Mouse (Mus musculus) kidney, embryonic 16.5 days (tissue): ENCODE results near the gene Arhgap11a. TPM values are rescaled to one million over a fixed set of nuclear protein-coding genes. Genes with fewer than 3 reads are reported as not detected.

Experiments used
- ATAC-seq: fragments of 200-750 bp; cut with Nextera tagmentation; 2 replicates; pipeline ENCODE4 v1.8.0; 2017; ENCODE audit warnings: moderate TSS enrichment; ENCODE audit not compliant: low FRiP score, low TSS enrichment
- H3K27ac ChIP-seq: fragments of 300-500 bp; sonication (generic); 2 replicates; pipeline ENCODE4 v1.5.1; 2014; ENCODE audit warnings: low read length
- H3K27me3 ChIP-seq: fragments of 300-500 bp; sonication (generic); 2 replicates; pipeline ENCODE4 v1.6.1; 2014; ENCODE audit warnings: low read length, control low read depth, mixed read lengths; ENCODE audit not compliant: insufficient read depth
- H3K36me3 ChIP-seq: fragments of 300-500 bp; sonication (generic); 2 replicates; pipeline ENCODE4 v1.6.1; 2014; ENCODE audit warnings: low read length, control low read depth, mixed read lengths; ENCODE audit not compliant: insufficient read depth
- H3K4me1 ChIP-seq: fragments of 300-500 bp; sonication (generic); 2 replicates; pipeline ENCODE4 v1.6.1; 2014; ENCODE audit warnings: low read length, control low read depth, mixed read lengths; ENCODE audit not compliant: insufficient read depth
- H3K4me2 ChIP-seq: fragments of 300-500 bp; sonication (generic); replicated peaks from 2 replicates; pipeline ENCODE4 v1.6.1; 2014; ENCODE audit warnings: low read depth, low read length
- H3K4me3 ChIP-seq: fragments of 300-500 bp; sonication (generic); 2 replicates; pipeline ENCODE4 v1.5.1; 2014; ENCODE audit warnings: mild to moderate bottlenecking, low read length
- H3K9ac ChIP-seq: fragments of 300-500 bp; sonication (generic); replicated peaks from 2 replicates; pipeline ENCODE4 v1.6.1; 2014; ENCODE audit warnings: low read length
- H3K9me3 ChIP-seq: fragments of 300-500 bp; sonication (generic); 2 replicates; pipeline ENCODE4 v1.6.1; 2016; ENCODE audit warnings: low read length, control low read depth
- WGBS: fragments of 180-500 bp; shearing (Covaris S2); extraction: QIAGEN DNeasy Blood & Tissue Kit; methylation state at CpG from one replicate; pipeline ENCODE4 v1.1.7; 2014; 5-methylcytosine and 5-hydroxymethylcytosine counted together
- polyA plus RNA-seq: library from polyadenylated mRNA; unstranded; fragments of >200 nt; fragmentation: Nextera tagmentation; extraction: Ambion mirVana; gene quantifications from 2 replicates; pipeline ENCODE4 v1.2.1, GENCODE M21; 2015

Arhgap11a gene
- polyA plus RNA-seq, 1 experiment from 2014 or later, result 28.3 TPM

GRCm38 (mm10) chr2:113820117-113820516, 28.3 kb downstream of the Arhgap11a start:
- Histone ChIP-seq H3K4me3 (no peak overlapping the region), H3K9ac (no peak overlapping the region), H3K4me2 (no peak overlapping the region), H3K27ac (no peak overlapping the region), H3K36me3 (no peaks in the 10 kb centered on the region), H3K27me3 (no peaks in the 10 kb centered on the region), H3K9me3 (no peaks in the 10 kb centered on the region), H3K4me1 (no peaks in the 10 kb centered on the region)
- ATAC-seq, result no peak
- 82% methylated on average over 15 of the region's 15 CpGs for WGBS

- Histone ChIP-seq H3K9me3 (no peaks in the 10 kb centered on the region), H3K9ac (no peak overlapping the region), H3K4me1 (no peaks in the 10 kb centered on the region), H3K36me3 (no peaks in the 10 kb centered on the region), H3K27me3 (no peaks in the 10 kb centered on the region), H3K4me3 (no peak overlapping the region), H3K27ac (no peak overlapping the region), H3K4me2 (no peak overlapping the region)
- ATAC-seq, result no peak
- 66% methylated on average over 14 of the region's 14 CpGs for WGBS
Observed at GRCm38 (mm10) chr2:113817681-113818606, 30.5 kb downstream of the Arhgap11a start.

- H3K36me3 ChIP-seq, result no peaks in the 10 kb centered on the region
- WGBS, result 21% methylated on average over 9 of the region's 9 CpGs
- H3K4me2 ChIP-seq, result no peak overlapping the region
- H3K4me1 ChIP-seq, result no peaks in the 10 kb centered on the region
- ATAC-seq, result no peak
- no peak overlapping the region for H3K9ac ChIP-seq
- no peak overlapping the region for H3K4me3 ChIP-seq
- no peak overlapping the region for H3K27ac ChIP-seq
- no peaks in the 10 kb centered on the region for H3K27me3 ChIP-seq
- no peaks in the 10 kb centered on the region for H3K9me3 ChIP-seq
Observed at GRCm38 (mm10) chr2:113807640-113808039, 40.8 kb downstream of the Arhgap11a start.

GRCm38 (mm10) chr2:113806851-113807577, 41.4 kb downstream of the Arhgap11a start:
- Histone ChIP-seq H3K27me3 (no peaks in the 10 kb centered on the region), H3K9ac (no peak overlapping the region), H3K4me3 (no peak overlapping the region), H3K27ac (no peak overlapping the region), H3K4me2 (no peak overlapping the region), H3K36me3 (no peaks in the 10 kb centered on the region), H3K4me1 (no peaks in the 10 kb centered on the region), H3K9me3 (no peaks in the 10 kb centered on the region)
- ATAC-seq, result no peak
- 71% methylated on average over 10 of the region's 10 CpGs for WGBS

GRCm38 (mm10) chr2:113805765-113806164, 42.7 kb downstream of the Arhgap11a start:
- Histone ChIP-seq H3K9me3 (no peaks in the 10 kb centered on the region), H3K27ac (no peak overlapping the region), H3K4me1 (no peaks in the 10 kb centered on the region), H3K9ac (no peak overlapping the region), H3K27me3 (no peaks in the 10 kb centered on the region), H3K4me3 (no peak overlapping the region), H3K4me2 (no peak overlapping the region), H3K36me3 (no peaks in the 10 kb centered on the region)
- no peak for ATAC-seq
- 84% methylated on average over 4 of the region's 4 CpGs for WGBS

GRCm38 (mm10) chr2:113803753-113804152, 44.7 kb downstream of the Arhgap11a start:
- Histone ChIP-seq H3K4me2 (no peak overlapping the region), H3K9ac (no peak overlapping the region), H3K4me1 (no peaks in the 10 kb centered on the region), H3K27me3 (no peaks in the 10 kb centered on the region), H3K27ac (no peak overlapping the region), H3K36me3 (no peaks in the 10 kb centered on the region), H3K4me3 (no peak overlapping the region), H3K9me3 (no peaks in the 10 kb centered on the region)
- 23% methylated on average over 1 of the region's 1 CpGs for WGBS
- ATAC-seq, result no peak

- Histone ChIP-seq H3K4me2 (no peak overlapping the region), H3K4me1 (no peaks in the 10 kb centered on the region), H3K36me3 (no peaks in the 10 kb centered on the region), H3K9me3 (no peaks in the 10 kb centered on the region), H3K4me3 (no peak overlapping the region), H3K9ac (no peak overlapping the region), H3K27ac (no peak overlapping the region), H3K27me3 (no peaks in the 10 kb centered on the region)
- 74% methylated on average over 5 of the region's 5 CpGs for WGBS
- ATAC-seq, result no peak
Observed at GRCm38 (mm10) chr2:113800846-113801245, 47.6 kb downstream of the Arhgap11a start.

- H3K4me1 ChIP-seq, result no peaks in the 10 kb centered on the region
Observed at GRCm38 (mm10) chr2:113798605-113799004, 49.9 kb downstream of the Arhgap11a start.

GRCm38 (mm10) chr2:113795186-113795585, 53.3 kb downstream of the Arhgap11a start:
- Histone ChIP-seq H3K4me2 (no peak overlapping the region), H3K27ac (no peak overlapping the region), H3K4me1 (no peaks in the 10 kb centered on the region), H3K4me3 (no peak overlapping the region), H3K27me3 (no peaks in the 10 kb centered on the region), H3K9me3 (no peaks in the 10 kb centered on the region), H3K36me3 (no peaks in the 10 kb centered on the region), H3K9ac (no peak overlapping the region)
- no peak for ATAC-seq
- WGBS, result 71% methylated on average over 4 of the region's 4 CpGs

More at GRCm38 (mm10) chr2:113798605-113799004, 49.9 kb downstream of the Arhgap11a start:
- Histone ChIP-seq H3K9ac (no peak overlapping the region), H3K27me3 (no peaks in the 10 kb centered on the region), H3K27ac (no peak overlapping the region), H3K4me3 (no peak overlapping the region), H3K9me3 (no peaks in the 10 kb centered on the region), H3K4me2 (no peak overlapping the region), H3K36me3 (no peaks in the 10 kb centered on the region)
- no peak for ATAC-seq
- 55% methylated on average over 13 of the region's 13 CpGs for WGBS

- 86% methylated on average over 3 of the region's 3 CpGs for WGBS
- H3K9ac ChIP-seq, result no peak overlapping the region
Observed at GRCm38 (mm10) chr2:113793521-113793920, 54.9 kb downstream of the Arhgap11a start.

More at GRCm38 (mm10) chr2:113793521-113793920, 54.9 kb downstream of the Arhgap11a start:
- Histone ChIP-seq H3K36me3 (no peaks in the 10 kb centered on the region), H3K4me3 (no peak overlapping the region), H3K27ac (no peak overlapping the region), H3K4me2 (no peak overlapping the region), H3K4me1 (no peaks in the 10 kb centered on the region), H3K9me3 (no peaks in the 10 kb centered on the region), H3K27me3 (no peaks in the 10 kb centered on the region)
- no peak for ATAC-seq
